Mouse (Mus musculus) heart, embryonic 15.5 days (tissue): ENCODE measurements around the gene Kcnh6. TPM values are rescaled to one million over a fixed set of nuclear protein-coding genes. Genes with fewer than 3 reads are reported as not detected.

Experiments
- ATAC-seq: fragments of 200-750 bp; cut with Nextera tagmentation; replicated peaks from 2 replicates; pipeline ENCODE4 v1.8.0; 2017; ENCODE audit warnings: low read depth, moderate TSS enrichment; ENCODE audit not compliant: insufficient number of reproducible peaks, insufficient read depth, low FRiP score
- H3K27ac ChIP-seq: fragments of 300-500 bp; sonication (generic); 2 replicates; pipeline ENCODE4 v1.5.1; 2015; ENCODE audit warnings: mild to moderate bottlenecking, inconsistent platforms
- H3K27me3 ChIP-seq: fragments of 300-500 bp; sonication (generic); 2 replicates; pipeline ENCODE4 v1.6.1; 2015; ENCODE audit warnings: inconsistent platforms
- H3K36me3 ChIP-seq: fragments of 300-500 bp; sonication (generic); 2 replicates; pipeline ENCODE4 v1.6.1; 2015; ENCODE audit warnings: mild to moderate bottlenecking, inconsistent platforms
- H3K4me1 ChIP-seq: fragments of 300-500 bp; sonication (generic); replicated peaks from 2 replicates; pipeline ENCODE4 v1.6.1; 2015; ENCODE audit warnings: inconsistent platforms
- H3K4me2 ChIP-seq: fragments of 300-500 bp; sonication (generic); 2 replicates; pipeline ENCODE4 v1.6.1; 2015; ENCODE audit warnings: inconsistent platforms, mild to moderate bottlenecking, moderate library complexity
- H3K4me3 ChIP-seq: fragments of 300-500 bp; sonication (generic); 2 replicates; pipeline ENCODE4 v1.5.1; 2015; ENCODE audit warnings: mild to moderate bottlenecking, inconsistent platforms
- H3K9ac ChIP-seq: fragments of 300-500 bp; sonication (generic); 2 replicates; pipeline ENCODE4 v1.6.1; 2015; ENCODE audit warnings: mild to moderate bottlenecking, inconsistent platforms
- H3K9me3 ChIP-seq: fragments of 300-500 bp; sonication (generic); replicated peaks from 2 replicates; pipeline ENCODE4 v1.6.1; 2016; ENCODE audit warnings: inconsistent platforms
- WGBS: fragments of 180-500 bp; shearing (Covaris S2); methylation state at CpG from one replicate; pipeline ENCODE4 v1.1.7; 2015; ENCODE audit warnings: mixed read lengths; 5-methylcytosine and 5-hydroxymethylcytosine counted together
- polyA plus RNA-seq: library from polyadenylated mRNA; unstranded; fragments of >200 nt; fragmentation: Nextera tagmentation; extraction: Ambion mirVana; gene quantifications from 2 replicates; pipeline ENCODE4 v1.2.1, GENCODE M21; 2015

The Kcnh6 gene
- 0.08 and 0.46 TPM in 2 replicates for polyA plus RNA-seq

- Histone ChIP-seq H3K4me1 (peaks cover 5% of the 10 kb centered on the region), H3K9me3 (no peaks in the 10 kb centered on the region), H3K9ac (no peak within 1 kb of the TSS), H3K27ac (no peak within 1 kb of the TSS), H3K4me2 (peak within 1 kb of the TSS; percentile 66), H3K4me3 (peak within 1 kb of the TSS; percentile 32), H3K27me3 (peaks cover 45% of the 10 kb centered on the region), H3K36me3 (no peaks in the 10 kb centered on the region)
- ATAC-seq: peak; percentile 61
- WGBS: under 1% methylated on average over 25 of the region's 25 CpGs
Observed at GRCm38 (mm10) chr11:106007821-106008220, at the start of gene Kcnh6. TSS of gene Kcnh6 (plus strand) at chr11:106008124.

GRCm38 (mm10) chr11:105958566-105958965, 49.4 kb upstream of the Kcnh6 start:
- Histone ChIP-seq H3K4me1 (peaks cover 15% of the 10 kb centered on the region), H3K36me3 (no peaks in the 10 kb centered on the region), H3K27me3 (no peaks in the 10 kb centered on the region), H3K27ac (no peak overlapping the region; the same call in 1 of the 2 replicates), H3K4me3 (no peak overlapping the region), H3K9ac (no peak overlapping the region), H3K4me2 (no peak overlapping the region), H3K9me3 (no peaks in the 10 kb centered on the region)
- ATAC-seq: no peak
- WGBS: 38% methylated on average over 1 of the region's 1 CpGs

- Histone ChIP-seq H3K4me3 (0 out of 2 replicates have a peak overlapping the region, but pooled peaks have one; percentile 5), H3K9me3 (no peaks in the 10 kb centered on the region), H3K4me1 (peaks cover 15% of the 10 kb centered on the region), H3K27me3 (no peaks in the 10 kb centered on the region), H3K4me2 (peak overlapping the region; percentile 45), H3K36me3 (no peaks in the 10 kb centered on the region), H3K27ac (no peak overlapping the region), H3K9ac (peak overlapping the region; percentile 2; the same call in 1 of the 2 replicates)
- 4% methylated on average over 17 of the region's 17 CpGs for WGBS
- 0 out of 2 replicates have a peak, but pooled peaks have one; percentile 31 for ATAC-seq
Observed at GRCm38 (mm10) chr11:105959355-105959754, 48.6 kb upstream of the Kcnh6 start.

- Histone ChIP-seq H3K4me1 (peaks cover 16% of the 10 kb centered on the region), H3K36me3 (no peaks in the 10 kb centered on the region), H3K27ac (no peak overlapping the region), H3K9ac (no peak overlapping the region), H3K4me2 (no peak overlapping the region), H3K27me3 (peaks cover 42% of the 10 kb centered on the region), H3K4me3 (no peak overlapping the region), H3K9me3 (no peaks in the 10 kb centered on the region)
- ATAC-seq: no peak
- 66% methylated on average over 5 of the region's 5 CpGs for WGBS
Observed at GRCm38 (mm10) chr11:105964691-105965090, 43.2 kb upstream of the Kcnh6 start.

GRCm38 (mm10) chr11:105966288-105966687, 41.6 kb upstream of the Kcnh6 start:
- 53% methylated on average over 4 of the region's 4 CpGs for WGBS

GRCm38 (mm10) chr11:105967741-105968574, 40.0 kb upstream of the Kcnh6 start, which contains the start of gene Ace:
TSS of gene Ace (plus strand) at chr11:105967945.
- 1% methylated on average over 68 of the region's 76 CpGs for WGBS

More at GRCm38 (mm10) chr11:105966288-105966687, 41.6 kb upstream of the Kcnh6 start:
- Histone ChIP-seq H3K9ac (no peak overlapping the region), H3K4me2 (no peak overlapping the region), H3K27ac (no peak overlapping the region), H3K4me1 (peaks cover 14% of the 10 kb centered on the region), H3K36me3 (no peaks in the 10 kb centered on the region), H3K27me3 (peaks cover 57% of the 10 kb centered on the region), H3K9me3 (no peaks in the 10 kb centered on the region), H3K4me3 (no peak overlapping the region)
- ATAC-seq: no peak

GRCm38 (mm10) chr11:105968948-105969347, 39.0 kb upstream of the Kcnh6 start:
- 42% methylated on average over 10 of the region's 10 CpGs for WGBS
- Histone ChIP-seq H3K9ac (no peak overlapping the region), H3K4me1 (peaks cover 14% of the 10 kb centered on the region), H3K27ac (no peak overlapping the region), H3K27me3 (peaks cover 72% of the 10 kb centered on the region), H3K36me3 (no peaks in the 10 kb centered on the region), H3K9me3 (no peaks in the 10 kb centered on the region), H3K4me2 (no peak overlapping the region; the same call in 1 of the 2 replicates), H3K4me3 (no peak overlapping the region)
- ATAC-seq: no peak

More at GRCm38 (mm10) chr11:105967741-105968574, 40.0 kb upstream of the Kcnh6 start, which contains the start of gene Ace:
- H3K4me2 ChIP-seq: peak within 1 kb of the TSS; percentile 96
- peaks cover 70% of the 10 kb centered on the region for H3K27me3 ChIP-seq
- no peaks in the 10 kb centered on the region for H3K36me3 ChIP-seq
- H3K9me3 ChIP-seq: no peaks in the 10 kb centered on the region
- no peak within 1 kb of the TSS for H3K27ac ChIP-seq
- peaks cover 14% of the 10 kb centered on the region for H3K4me1 ChIP-seq
- H3K4me3 ChIP-seq: peak within 1 kb of the TSS; percentile 60
- ATAC-seq: peak; percentile 35; the same call in 1 of the 2 replicates
- H3K9ac ChIP-seq: peak within 1 kb of the TSS; percentile 46

GRCm38 (mm10) chr11:105969516-105969915, 38.4 kb upstream of the Kcnh6 start:
- no peak for ATAC-seq
- no peak overlapping the region for H3K4me2 ChIP-seq

GRCm38 (mm10) chr11:105974593-105974992, 33.3 kb upstream of the Kcnh6 start:
- H3K9me3 ChIP-seq: no peaks in the 10 kb centered on the region
- H3K36me3 ChIP-seq: no peaks in the 10 kb centered on the region
- no peak overlapping the region for H3K9ac ChIP-seq
- H3K27ac ChIP-seq: no peak overlapping the region
- H3K4me2 ChIP-seq: no peak overlapping the region
- H3K4me1 ChIP-seq: no peaks in the 10 kb centered on the region
- H3K4me3 ChIP-seq: no peak overlapping the region
- no peak for ATAC-seq
- 86% methylated on average over 6 of the region's 6 CpGs for WGBS
- H3K27me3 ChIP-seq: peaks cover 41% of the 10 kb centered on the region

More at GRCm38 (mm10) chr11:105969516-105969915, 38.4 kb upstream of the Kcnh6 start:
- no peaks in the 10 kb centered on the region for H3K36me3 ChIP-seq
- H3K9me3 ChIP-seq: no peaks in the 10 kb centered on the region
- H3K9ac ChIP-seq: no peak overlapping the region
- no peak overlapping the region for H3K4me3 ChIP-seq
- peaks cover 74% of the 10 kb centered on the region for H3K27me3 ChIP-seq
- 30% methylated on average over 1 of the region's 1 CpGs for WGBS
- H3K27ac ChIP-seq: no peak overlapping the region
- H3K4me1 ChIP-seq: peaks cover 14% of the 10 kb centered on the region

GRCm38 (mm10) chr11:105975050-105975449, 32.9 kb upstream of the Kcnh6 start:
- Histone ChIP-seq H3K27me3 (peaks cover 36% of the 10 kb centered on the region), H3K4me2 (no peak overlapping the region), H3K27ac (no peak overlapping the region), H3K4me3 (no peak overlapping the region), H3K36me3 (no peaks in the 10 kb centered on the region), H3K9ac (no peak overlapping the region), H3K4me1 (no peaks in the 10 kb centered on the region), H3K9me3 (no peaks in the 10 kb centered on the region)
- WGBS: 74% methylated on average over 3 of the region's 3 CpGs
- ATAC-seq: no peak

- Histone ChIP-seq H3K9ac (no peak overlapping the region), H3K4me3 (no peak overlapping the region), H3K27ac (no peak overlapping the region), H3K4me1 (no peaks in the 10 kb centered on the region), H3K36me3 (no peaks in the 10 kb centered on the region), H3K4me2 (no peak overlapping the region), H3K27me3 (peaks cover 31% of the 10 kb centered on the region), H3K9me3 (no peaks in the 10 kb centered on the region)
- 84% methylated on average over 5 of the region's 5 CpGs for WGBS
- ATAC-seq: no peak
Observed at GRCm38 (mm10) chr11:105975636-105976035, 32.3 kb upstream of the Kcnh6 start.
